Mouse (Mus musculus): ENCODE measurements around the gene Hspa5.
"Not testable (repeated sequence)": the region's sequence is repeated elsewhere in the genome, so short reads cannot be mapped to it uniquely, and the experiment has no call there.

The Hspa5 gene

GRCm38 (mm10) chr2:34808057-34808456, 36.3 kb downstream of the Hspa5 start:
- DNase-seq (ENCODE audit: low spot score): no peak

- no peak for DNase-seq (ENCODE audit: low spot score)
These were observed 37.8 kb downstream of the Hspa5 start for GRCm38 (mm10) chr2:34809568-34809967.

GRCm38 (mm10) chr2:34810775-34811174, 39.0 kb downstream of the Hspa5 start:
- DNase-seq (ENCODE audit: low spot score): no peak

- DNase-seq (ENCODE audit: low spot score): no peak
These were observed 40.9 kb downstream of the Hspa5 start for GRCm38 (mm10) chr2:34812706-34813105.

- not testable (repeated sequence) for DNase-seq (ENCODE audit: low spot score)
These were observed 44.1 kb downstream of the Hspa5 start for GRCm38 (mm10) chr2:34815893-34816292.

GRCm38 (mm10) chr2:34818492-34818891, 46.7 kb downstream of the Hspa5 start:
- DNase-seq (ENCODE audit: low spot score): no peak

GRCm38 (mm10) chr2:34825827-34826459, 54.2 kb downstream of the Hspa5 start, which contains the start of gene Fbxw2:
Fbxw2 (minus strand) TSS chr2:34826311.
- peak; percentile 91 for DNase-seq (ENCODE audit: low spot score)

GRCm38 (mm10) chr2:34826460-34827231, 54.9 kb downstream of the Hspa5 start:
- DNase-seq (ENCODE audit: low spot score): no peak
